Mouse (Mus musculus): Measurements from ENCODE around the gene Dennd1a.

Dennd1a gene

DNA sequence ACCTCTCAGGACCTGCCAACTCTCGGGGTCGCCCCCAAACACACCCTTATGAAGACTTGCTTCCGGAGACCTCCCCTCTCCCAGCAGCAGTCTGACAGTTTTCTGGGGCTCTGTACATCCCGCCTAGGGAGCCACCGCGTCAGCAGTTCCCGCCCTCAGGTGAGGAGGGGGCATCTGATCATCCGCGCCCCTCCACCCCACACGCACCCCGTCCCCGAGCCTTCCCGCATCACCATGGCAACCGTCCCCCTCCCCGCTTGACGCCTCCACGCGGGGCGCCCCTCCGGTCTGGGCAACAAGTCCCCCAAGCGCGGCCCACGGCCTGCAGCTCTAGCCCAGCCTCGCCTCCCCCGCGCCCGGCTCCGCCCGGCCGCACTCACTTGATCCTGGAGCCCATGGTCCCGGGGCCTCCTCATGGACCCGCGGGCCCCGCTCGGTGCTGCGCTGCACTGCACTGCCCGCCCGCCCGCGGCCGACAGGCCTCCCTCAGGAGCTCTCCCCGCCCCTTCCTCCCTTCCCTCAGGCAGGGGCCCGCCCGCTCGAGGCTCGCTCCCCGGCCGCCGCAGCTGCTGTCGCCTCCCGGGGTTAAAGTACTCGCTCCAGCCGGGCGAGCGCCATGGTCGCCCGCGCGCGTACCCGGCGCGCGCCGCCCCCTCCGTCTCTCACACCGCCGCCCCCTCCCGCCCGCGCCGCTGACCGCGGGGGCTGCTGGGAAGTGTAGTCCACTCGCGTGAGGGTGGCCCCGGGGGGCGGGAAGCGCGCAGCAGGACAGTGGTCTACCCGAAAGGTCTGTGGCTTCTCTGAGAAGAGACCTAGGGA is at the start of gene Dennd1a:
TSS of gene Dennd1a (minus strand) at position 658 of the 819 bp plus-strand sequence.
- CTCF ChIA-PET, result interaction anchor here in 1 of 4 experiments (0.9 kb wide), 1 partner anchor 317 kb away, joined by 4 read pairs; no protein-coding TSS in a partner anchor
- POLR2A ChIA-PET, result interaction anchor here in 3 of 4 experiments (0.6 to 1.8 kb wide), 8 partner anchors 8 to 138 kb away, joined by 3 to 5 read pairs (median 4); no protein-coding TSS in a partner anchor

GRCm38 (mm10) chr2:38336606-38337005 is 49.4 kb upstream of the Dennd1a start:
- CTCF ChIA-PET, result interaction anchor here in 1 of 4 experiments (0.6 kb wide), 2 partner anchors 23 to 42 kb away, joined by 3 read pairs; no protein-coding TSS in a partner anchor

DNA sequence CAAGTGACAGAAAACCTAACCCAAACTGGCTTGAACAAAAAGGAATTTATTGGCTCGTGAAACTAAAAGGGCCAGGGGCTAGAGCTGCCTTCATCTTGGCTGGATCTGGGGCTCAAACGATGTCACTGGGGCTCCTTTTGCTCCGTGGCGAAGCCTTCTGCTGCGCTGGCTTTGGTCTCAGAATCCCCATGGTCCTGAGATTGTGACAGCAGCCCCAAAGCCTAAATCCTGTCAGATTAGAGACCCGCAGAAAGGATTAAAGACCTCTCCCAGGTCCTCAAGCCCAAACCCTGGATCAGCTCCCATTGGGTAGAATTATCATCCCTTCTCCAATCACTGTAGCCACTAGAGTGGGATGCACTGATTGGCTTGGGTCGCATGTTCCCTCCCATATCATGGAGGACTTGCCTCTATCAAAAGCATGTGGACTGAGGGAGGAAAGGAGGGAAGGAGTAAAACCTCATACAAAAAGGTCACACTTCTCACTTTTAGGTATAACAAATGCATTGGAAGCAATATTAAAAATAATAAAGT is 46.5 kb upstream of the Dennd1a start:
- ChIA-PET CTCF (interaction anchor here in 2 of 4 experiments (0.6 to 1.0 kb wide), 3 partner anchors 42 to 848 kb away, joined by 3 to 4 read pairs (median 3); no protein-coding TSS in a partner anchor), POLR2A (interaction anchor here in 2 of 4 experiments (0.6 to 0.9 kb wide), 4 partner anchors 9 to 593 kb away, joined by 3 to 6 read pairs (median 4); no protein-coding TSS in a partner anchor)

More at GRCm38 (mm10) chr2:38336606-38337005, 49.4 kb upstream of the Dennd1a start:
- POLR2A ChIA-PET, result interaction anchor here in 3 of 4 experiments (0.6 to 4.8 kb wide), 5 partner anchors 14 to 332 kb away, joined by 3 to 28 read pairs (median 4); no protein-coding TSS in a partner anchor

DNA sequence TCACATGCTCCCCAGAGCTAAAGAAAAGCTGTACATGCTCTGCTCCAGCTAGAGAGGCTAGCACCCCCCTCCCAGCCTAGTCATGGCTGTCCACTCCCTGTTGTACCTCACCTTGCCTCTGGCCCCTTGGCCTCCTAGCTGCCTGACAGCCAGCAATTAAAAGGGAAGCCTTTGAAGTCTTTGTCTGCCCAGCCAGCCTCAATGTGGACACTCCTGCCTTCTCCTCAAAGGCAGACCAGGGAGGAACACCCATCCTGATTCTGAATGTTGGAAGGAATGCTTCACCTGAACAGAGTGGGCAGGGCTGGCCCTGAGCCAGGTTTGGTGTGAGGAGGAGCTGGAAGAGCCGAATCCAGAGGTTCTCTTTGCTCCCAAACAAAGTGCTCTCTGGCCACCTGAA is 39.5 kb upstream of the Dennd1a start:
- CTCF ChIA-PET, result no interaction called here
- POLR2A ChIA-PET, result interaction anchor here in 1 of 4 experiments (0.7 kb wide), 1 partner anchor 511 kb away, joined by 3 read pairs; no protein-coding TSS in a partner anchor

DNA sequence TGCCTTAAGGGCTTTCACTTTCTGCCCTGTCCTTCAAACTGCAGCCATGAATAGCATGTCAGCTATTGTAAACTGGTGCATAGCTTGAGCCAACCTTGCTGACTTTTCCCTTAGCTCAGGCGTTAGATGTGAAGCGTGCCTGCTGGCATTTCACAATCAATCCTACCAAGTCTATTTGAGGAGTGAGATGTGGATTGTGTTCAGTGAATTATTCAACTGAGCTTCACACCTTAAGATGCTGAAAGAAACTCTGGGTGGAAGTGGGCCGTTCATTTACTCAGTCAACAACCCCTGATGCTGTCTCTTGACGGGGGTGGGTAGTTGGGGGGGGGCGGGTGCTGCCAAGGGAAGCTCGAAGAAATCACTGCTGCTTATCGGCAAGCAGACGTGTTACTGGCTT is 36.2 kb upstream of the Dennd1a start:
- CTCF ChIA-PET, result no interaction called here
- POLR2A ChIA-PET, result interaction anchor here in 1 of 4 experiments (0.5 to 0.6 kb wide), 2 partner anchors 71 to 300 kb away, joined by 3 to 7 read pairs; no protein-coding TSS in a partner anchor

DNA sequence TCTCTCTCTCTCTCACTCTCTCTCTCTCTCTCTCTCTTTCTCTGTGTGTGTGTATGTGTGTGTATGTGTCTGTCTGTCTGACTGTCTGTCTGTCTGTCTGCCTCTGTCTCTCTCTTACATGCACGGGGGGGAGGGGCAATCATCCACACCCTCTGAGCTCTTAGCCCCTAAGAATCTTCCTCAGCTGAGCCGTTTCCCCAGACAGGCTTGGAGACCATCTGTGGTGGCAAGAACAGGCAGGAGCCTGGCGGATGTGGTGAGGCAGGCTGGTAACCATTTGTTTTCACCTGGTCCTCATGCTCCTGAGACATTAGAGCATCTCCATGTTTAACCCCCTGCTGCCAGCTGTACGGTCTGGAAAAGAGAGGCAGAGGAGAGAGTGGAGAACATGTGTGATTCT is 33.7 kb upstream of the Dennd1a start:
- ChIA-PET POLR2A (no interaction called here), CTCF (interaction anchor here in 1 of 4 experiments (0.6 kb wide), 1 partner anchor 376 kb away, joined by 5 read pairs; no protein-coding TSS in a partner anchor)

DNA sequence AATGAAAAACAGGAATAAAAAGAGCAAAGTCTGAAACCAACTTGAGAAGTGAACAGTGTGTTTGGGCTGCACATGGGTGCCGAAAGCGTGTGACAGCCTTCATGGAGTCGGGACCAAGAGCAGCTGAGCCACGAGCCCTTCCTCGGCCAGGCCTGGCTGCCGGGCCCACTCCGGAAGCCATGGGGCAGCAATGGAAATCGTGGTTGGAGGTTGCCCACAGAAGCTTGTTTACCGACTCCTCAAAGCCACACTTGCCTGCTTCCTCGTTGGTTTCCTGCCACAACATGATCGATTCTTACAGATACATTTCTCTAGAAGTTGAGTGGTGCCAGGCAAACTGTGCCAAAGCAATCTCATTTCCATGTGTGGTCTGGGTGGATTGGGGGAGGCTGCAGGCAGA is 31.9 kb upstream of the Dennd1a start:
- ChIA-PET POLR2A (no interaction called here), CTCF (interaction anchor here in 1 of 4 experiments (0.7 kb wide), 1 partner anchor 11 kb away, joined by 3 read pairs; no protein-coding TSS in a partner anchor)

GRCm38 (mm10) chr2:38313399-38313798 is 26.2 kb upstream of the Dennd1a start:
- ChIA-PET POLR2A (interaction anchor here in 1 of 4 experiments (1.5 kb wide), 1 partner anchor 14 kb away, joined by 3 read pairs; no protein-coding TSS in a partner anchor), CTCF (no interaction called here)

- ChIA-PET POLR2A (interaction anchor here in 1 of 4 experiments (1.5 kb wide), 1 partner anchor 14 kb away, joined by 3 read pairs; no protein-coding TSS in a partner anchor), CTCF (interaction anchor here in 1 of 4 experiments (0.6 kb wide), 1 partner anchor 62 kb away, joined by 9 read pairs; no protein-coding TSS in a partner anchor)
Measured at GRCm38 (mm10) chr2:38312921-38313320, 25.7 kb upstream of the Dennd1a start.

DNA sequence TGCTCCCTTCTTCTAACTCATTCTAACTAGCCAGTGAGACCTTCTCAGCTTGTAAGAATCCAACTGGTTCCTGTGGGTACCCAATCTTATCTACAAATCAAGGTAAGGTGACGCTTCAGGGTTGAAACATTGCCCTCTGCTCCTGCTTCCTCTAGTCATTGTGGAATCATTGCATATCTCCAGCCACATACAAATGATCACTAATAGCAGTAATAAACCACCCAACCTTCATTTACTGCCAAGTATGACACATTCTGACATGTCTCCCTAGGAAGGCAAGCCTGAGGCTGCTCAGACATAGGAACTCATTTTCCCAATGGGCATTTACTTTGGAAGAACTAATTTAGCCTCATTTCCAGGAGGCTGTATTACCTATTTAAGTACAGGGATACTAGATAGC is 18.0 kb upstream of the Dennd1a start:
- CTCF ChIA-PET, result no interaction called here
- POLR2A ChIA-PET, result no interaction called here

GRCm38 (mm10) chr2:38300941-38301340 is 13.8 kb upstream of the Dennd1a start:
- ChIA-PET POLR2A (interaction anchor here in 3 of 4 experiments (0.6 to 1.4 kb wide), 4 partner anchors 13 to 500 kb away, joined by 3 to 5 read pairs (median 4); partner anchors contain the start of gene Dennd1a (in 2 of the 3)), CTCF (interaction anchor here in 1 of 4 experiments (0.5 kb wide), 1 partner anchor 685 kb away, joined by 3 read pairs; no protein-coding TSS in a partner anchor)

DNA sequence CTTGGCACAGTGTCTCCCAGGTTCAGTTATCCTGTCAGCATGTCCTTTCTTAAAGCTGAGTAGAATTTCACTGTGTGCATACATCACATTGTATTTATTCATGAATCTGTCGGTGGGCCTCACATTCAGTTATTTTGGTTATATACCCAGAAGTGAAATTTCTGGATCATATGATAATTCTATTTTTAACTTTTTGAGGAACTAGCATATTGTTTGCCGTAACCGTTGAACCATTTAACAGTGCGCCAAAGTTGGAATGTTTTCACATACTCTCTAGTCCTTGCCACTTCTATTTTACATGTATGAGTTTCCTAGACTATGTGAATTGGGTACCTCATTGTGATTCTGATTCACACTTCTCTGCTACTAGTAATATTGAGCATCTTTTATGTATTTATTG is 8.7 kb upstream of the Dennd1a start:
- CTCF ChIA-PET, result no interaction called here
- POLR2A ChIA-PET, result no interaction called here

DNA sequence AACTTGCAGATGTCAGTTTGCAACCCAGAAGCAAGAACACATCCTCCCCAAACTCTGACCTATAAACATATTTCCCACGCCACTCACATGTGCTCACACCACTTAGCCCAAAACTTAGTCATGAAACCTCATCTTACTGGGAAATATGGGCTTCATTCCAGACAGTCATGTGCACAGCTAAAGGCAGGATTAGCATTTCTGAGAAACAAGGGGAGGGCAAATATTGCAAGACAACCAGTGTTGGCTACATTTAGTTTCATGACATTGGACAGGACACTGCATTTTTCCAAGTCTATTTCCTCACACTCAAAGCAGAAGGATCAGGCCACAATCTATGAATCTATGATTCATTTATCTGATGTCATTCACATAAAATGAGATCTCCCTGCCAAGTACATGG is 4.3 kb upstream of the Dennd1a start:
- ChIA-PET POLR2A (no interaction called here), CTCF (no interaction called here)

DNA sequence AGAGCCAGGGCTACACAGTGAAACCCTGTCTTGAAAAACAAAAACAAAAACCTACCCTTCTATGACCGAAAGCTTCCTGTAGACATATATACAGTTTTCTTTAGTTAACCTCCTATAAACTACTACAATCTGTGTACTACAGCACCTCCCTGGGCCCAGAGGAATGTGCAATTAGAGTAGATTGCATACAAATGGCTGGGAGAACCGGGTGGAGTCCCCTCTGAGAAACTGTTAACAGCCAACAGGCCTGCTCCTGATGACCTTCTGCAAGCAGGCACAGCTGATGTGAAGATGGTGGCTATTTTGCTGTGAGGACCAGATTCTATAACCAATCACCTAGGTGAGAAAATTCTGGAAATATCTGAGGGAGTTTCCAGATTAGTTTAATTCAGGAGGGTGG is 1.0 kb upstream of the Dennd1a start:
- ChIA-PET POLR2A (interaction anchor here in 2 of 4 experiments (0.7 to 1.8 kb wide), 2 partner anchors 13 kb away, joined by 3 to 4 read pairs; no protein-coding TSS in a partner anchor), CTCF (no interaction called here)

DNA sequence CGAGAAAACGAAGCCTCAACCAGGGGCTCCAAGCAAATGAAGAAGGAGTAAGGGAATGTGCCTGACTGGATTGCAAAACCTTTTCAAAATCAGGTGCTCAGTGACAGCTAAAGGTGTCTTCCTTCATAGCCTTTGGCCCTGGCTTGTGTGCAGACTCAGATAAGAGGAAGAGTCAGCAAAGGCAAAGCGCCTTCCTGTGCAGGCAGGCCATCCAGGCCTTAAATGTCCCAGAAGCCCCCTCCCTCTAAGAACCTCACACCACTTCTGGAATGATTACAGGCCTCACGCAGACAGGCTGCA is 807 bp downstream of the Dennd1a start:
- ChIA-PET CTCF (no interaction called here), POLR2A (interaction anchor here in 3 of 4 experiments (0.6 to 1.8 kb wide), 7 partner anchors 8 to 162 kb away, joined by 3 to 5 read pairs (median 4); no protein-coding TSS in a partner anchor)

GRCm38 (mm10) chr2:38285781-38286432 is 1.3 kb downstream of the Dennd1a start:
- CTCF ChIA-PET, result no interaction called here
- POLR2A ChIA-PET, result interaction anchor here in 3 of 4 experiments (0.6 to 1.5 kb wide), 5 partner anchors 7 to 161 kb away, joined by 3 to 5 read pairs (median 4); no protein-coding TSS in a partner anchor

- ChIA-PET POLR2A (no interaction called here), CTCF (no interaction called here)
Measured at GRCm38 (mm10) chr2:38283961-38284360, 3.2 kb downstream of the Dennd1a start.

GRCm38 (mm10) chr2:38280376-38280775 is 6.8 kb downstream of the Dennd1a start:
- ChIA-PET POLR2A (no interaction called here), CTCF (no interaction called here)

- CTCF ChIA-PET, result interaction anchor here in 1 of 4 experiments (0.6 kb wide), 1 partner anchor 76 kb away, joined by 3 read pairs; no protein-coding TSS in a partner anchor
- POLR2A ChIA-PET, result interaction anchor here in 1 of 4 experiments (1.4 kb wide), 1 partner anchor 12 kb away, joined by 4 read pairs; no protein-coding TSS in a partner anchor
Measured at GRCm38 (mm10) chr2:38274973-38275372, 12.2 kb downstream of the Dennd1a start.
